Mouse (Mus musculus): ENCODE results near the gene Tecpr1. TPM values are rescaled to one million over a fixed set of nuclear protein-coding genes. Genes with fewer than 3 reads are reported as not detected.
A peak's percentile ranks its signal among the peaks of the same experiment; 100 is the strongest.

Gene Tecpr1
- total and polyA plus RNA-seq, 2 experiments, result 5.9 to 13.0 TPM

- Histone ChIP-seq H3K4me3 (ENCODE audit: insufficient read depth, low read depth, low read length) (peak overlapping the region; percentile 80), H3K79me2 (ENCODE audit: control insufficient read depth, insufficient read depth, low read length) (peaks cover 30% of the 10 kb centered on the region), H3K4me1 (ENCODE audit: control insufficient read depth, insufficient read depth, low read length) (peaks cover 34% of the 10 kb centered on the region), H3K27me3 (ENCODE audit: control insufficient read depth, insufficient read depth, low read length) (no peaks in the 10 kb centered on the region), H3K36me3 (ENCODE audit: control insufficient read depth, insufficient read depth, low read length) (no peaks in the 10 kb centered on the region), H3K9ac (ENCODE audit: low read depth, low read length) (peak overlapping the region; percentile 94), H3K27ac (replicated peaks; ENCODE audit: insufficient read depth, low read depth, low read length) (peak overlapping the region; percentile 68)
- WGBS, result under 1% methylated on average over 40 of the region's 40 CpGs
- peak; percentile 76 for DNase-seq (ENCODE audit: extremely low read depth, low read depth, low spot score)
- TF ChIP-seq POLR2A (IDR thresholded peaks at IDR 0.05; ENCODE audit: extremely low read depth, insufficient read depth, low read length) (0 out of 2 replicates have a peak, but pooled peaks have one; percentile 11), CTCF (IDR thresholded peaks at IDR 0.05; ENCODE audit: low read depth, low read length) (no peak)
Observed at GRCm38 (mm10) chr5:144255632-144256540, 32.5 kb upstream of the Tecpr1 start.

- under 1% methylated on average over 79 of the region's 84 CpGs for WGBS
- Histone ChIP-seq H3K36me3 (ENCODE audit: control insufficient read depth, insufficient read depth, low read length) (no peaks in the 10 kb centered on the region), H3K4me3 (ENCODE audit: insufficient read depth, low read depth, low read length) (peak overlapping the region; percentile 80), H3K27ac (replicated peaks; ENCODE audit: insufficient read depth, low read depth, low read length) (peak overlapping the region; percentile 71), H3K27me3 (ENCODE audit: control insufficient read depth, insufficient read depth, low read length) (no peaks in the 10 kb centered on the region), H3K9ac (ENCODE audit: low read depth, low read length) (peak overlapping the region; percentile 94), H3K4me1 (ENCODE audit: control insufficient read depth, insufficient read depth, low read length) (peaks cover 26% of the 10 kb centered on the region), H3K79me2 (ENCODE audit: control insufficient read depth, insufficient read depth, low read length) (peaks cover 21% of the 10 kb centered on the region; the same call in 1 of the 2 replicates)
- no peak for DNase-seq (ENCODE audit: extremely low read depth, low read depth, low spot score)
- TF ChIP-seq CTCF (IDR thresholded peaks at IDR 0.05; ENCODE audit: low read depth, low read length), result no peak
- peak; percentile 39; the same call in 1 of the 2 replicates for TF ChIP-seq POLR2A (IDR thresholded peaks at IDR 0.05; ENCODE audit: extremely low read depth, insufficient read depth, low read length)
Observed at GRCm38 (mm10) chr5:144254811-144255631, 31.6 kb upstream of the Tecpr1 start.

- Histone ChIP-seq H3K4me3 (ENCODE audit: insufficient read depth, low read depth, low read length) (peak overlapping the region; percentile 26), H3K9ac (ENCODE audit: low read depth, low read length) (0 out of 2 replicates have a peak overlapping the region, but pooled peaks have one; percentile 17), H3K27ac (replicated peaks; ENCODE audit: insufficient read depth, low read depth, low read length) (peak overlapping the region; percentile 86), H3K27me3 (ENCODE audit: control insufficient read depth, insufficient read depth, low read length) (no peaks in the 10 kb centered on the region), H3K4me1 (ENCODE audit: control insufficient read depth, insufficient read depth, low read length) (peaks cover 21% of the 10 kb centered on the region), H3K36me3 (ENCODE audit: control insufficient read depth, insufficient read depth, low read length) (no peaks in the 10 kb centered on the region), H3K79me2 (ENCODE audit: control insufficient read depth, insufficient read depth, low read length) (peaks cover 16% of the 10 kb centered on the region; the same call in 1 of the 2 replicates)
- DNase-seq (ENCODE audit: extremely low read depth, low read depth, low spot score), result peak; percentile 98
- TF ChIP-seq CTCF (IDR thresholded peaks at IDR 0.05; ENCODE audit: low read depth, low read length) (no peak), POLR2A (IDR thresholded peaks at IDR 0.05; ENCODE audit: extremely low read depth, insufficient read depth, low read length) (no peak)
- 32% methylated on average over 16 of the region's 16 CpGs for WGBS
Observed at GRCm38 (mm10) chr5:144254122-144254810, 30.9 kb upstream of the Tecpr1 start.

GRCm38 (mm10) chr5:144253212-144253611, 29.8 kb upstream of the Tecpr1 start:
- no peak for DNase-seq (ENCODE audit: extremely low read depth, low read depth, low spot score)
- Histone ChIP-seq H3K27me3 (ENCODE audit: control insufficient read depth, insufficient read depth, low read length) (no peaks in the 10 kb centered on the region), H3K36me3 (ENCODE audit: control insufficient read depth, insufficient read depth, low read length) (no peaks in the 10 kb centered on the region), H3K79me2 (ENCODE audit: control insufficient read depth, insufficient read depth, low read length) (peaks cover 8% of the 10 kb centered on the region; the same call in 1 of the 2 replicates), H3K27ac (replicated peaks; ENCODE audit: insufficient read depth, low read depth, low read length) (no peak overlapping the region), H3K9ac (ENCODE audit: low read depth, low read length) (no peak overlapping the region), H3K4me3 (ENCODE audit: insufficient read depth, low read depth, low read length) (no peak overlapping the region), H3K4me1 (ENCODE audit: control insufficient read depth, insufficient read depth, low read length) (peaks cover 16% of the 10 kb centered on the region)
- WGBS, result 79% methylated on average over 4 of the region's 4 CpGs
- no peak for TF ChIP-seq POLR2A (IDR thresholded peaks at IDR 0.05; ENCODE audit: extremely low read depth, insufficient read depth, low read length)
- TF ChIP-seq CTCF (IDR thresholded peaks at IDR 0.05; ENCODE audit: low read depth, low read length), result no peak

- no peak for TF ChIP-seq CTCF (IDR thresholded peaks at IDR 0.05; ENCODE audit: low read depth, low read length)
- TF ChIP-seq POLR2A (IDR thresholded peaks at IDR 0.05; ENCODE audit: extremely low read depth, insufficient read depth, low read length), result no peak
- WGBS, result 85% methylated on average over 13 of the region's 13 CpGs
Observed at GRCm38 (mm10) chr5:144251876-144252577, 28.6 kb upstream of the Tecpr1 start.

More at GRCm38 (mm10) chr5:144251876-144252577, 28.6 kb upstream of the Tecpr1 start:
- Histone ChIP-seq H3K4me1 (ENCODE audit: control insufficient read depth, insufficient read depth, low read length) (peaks cover 14% of the 10 kb centered on the region), H3K36me3 (ENCODE audit: control insufficient read depth, insufficient read depth, low read length) (no peaks in the 10 kb centered on the region), H3K27me3 (ENCODE audit: control insufficient read depth, insufficient read depth, low read length) (no peaks in the 10 kb centered on the region), H3K27ac (replicated peaks; ENCODE audit: insufficient read depth, low read depth, low read length) (no peak overlapping the region), H3K79me2 (ENCODE audit: control insufficient read depth, insufficient read depth, low read length) (peaks cover 5% of the 10 kb centered on the region; the same call in 1 of the 2 replicates), H3K4me3 (ENCODE audit: insufficient read depth, low read depth, low read length) (no peak overlapping the region), H3K9ac (ENCODE audit: low read depth, low read length) (no peak overlapping the region)
- DNase-seq (ENCODE audit: extremely low read depth, low read depth, low spot score), result no peak

Data from liver, adult 2 months (tissue).